Mouse (Mus musculus): Measurements from ENCODE around the gene Nbl1.

Nbl1 gene

GRCm38 (mm10) chr4:139064831-139065230 is 28.0 kb downstream of the Nbl1 start:
- H3K36me3 ChIP-seq (ENCODE audit: control insufficient read depth, insufficient read depth, low read length, poor library complexity, severe bottlenecking): 0 out of 2 replicates have a peak, but pooled peaks cover under 1% of the 10 kb centered on the region
- DNase-seq (ENCODE audit: low read depth, low spot score): no peak
- H3K27me3 ChIP-seq (ENCODE audit: control insufficient read depth, insufficient read depth, low read length, poor library complexity, severe bottlenecking): no peaks in the 10 kb centered on the region

DNA sequence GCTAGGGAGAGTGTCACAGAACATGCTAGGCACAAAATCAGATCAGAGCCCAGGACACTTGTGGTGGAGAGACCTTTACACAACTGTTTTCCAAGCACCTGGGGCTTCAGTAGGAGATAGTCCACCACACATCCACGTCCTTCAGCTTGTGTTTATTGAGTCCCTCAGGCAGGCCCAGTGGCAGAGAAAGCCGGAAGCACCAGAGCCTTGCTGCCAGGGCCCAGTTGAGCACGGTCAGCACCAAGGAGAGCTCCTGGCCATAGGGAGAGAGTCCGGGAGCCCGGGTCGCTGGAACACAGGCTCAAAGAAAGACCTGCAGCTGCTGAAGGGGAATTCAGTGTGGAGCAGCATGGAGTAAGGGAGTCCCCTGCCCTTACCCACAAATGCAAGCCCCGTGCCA is 33.2 kb downstream of the Nbl1 start:
- Histone ChIP-seq H3K36me3 (ENCODE audit: control insufficient read depth, insufficient read depth, low read length, poor library complexity, severe bottlenecking) (peaks cover 1% of the 10 kb centered on the region; the same call in 1 of the 2 replicates), H3K27me3 (ENCODE audit: control insufficient read depth, insufficient read depth, low read length, poor library complexity, severe bottlenecking) (no peaks in the 10 kb centered on the region)
- no peak for DNase-seq (ENCODE audit: low read depth, low spot score)

DNA sequence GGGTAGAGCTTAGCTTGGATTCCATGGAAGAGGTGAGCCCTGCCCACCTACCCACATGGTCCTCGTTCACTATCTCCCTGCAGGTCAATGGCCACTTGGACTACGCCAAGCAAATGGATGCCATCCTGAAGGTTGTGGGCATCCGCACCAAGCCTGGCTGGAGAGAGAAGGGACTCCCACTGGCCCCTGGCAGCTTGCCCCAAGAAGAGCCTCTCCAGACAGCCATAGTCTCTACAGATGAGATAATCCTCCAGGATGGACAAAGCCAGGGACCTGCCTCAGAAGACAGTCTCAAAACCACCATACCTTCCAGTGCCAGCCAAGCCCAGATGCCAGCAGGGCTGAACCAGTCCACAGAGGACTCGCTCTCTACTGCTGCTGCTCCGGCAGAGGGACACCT is 34.8 kb downstream of the Nbl1 start:
- DNase-seq (ENCODE audit: low read depth, low spot score): no peak
- Histone ChIP-seq H3K36me3 (ENCODE audit: control insufficient read depth, insufficient read depth, low read length, poor library complexity, severe bottlenecking) (peaks cover 1% of the 10 kb centered on the region; the same call in 1 of the 2 replicates), H3K27me3 (ENCODE audit: control insufficient read depth, insufficient read depth, low read length, poor library complexity, severe bottlenecking) (no peaks in the 10 kb centered on the region)

GRCm38 (mm10) chr4:139057291-139057690 is 35.5 kb downstream of the Nbl1 start:
- no peak for DNase-seq (ENCODE audit: low read depth, low spot score)
- H3K27me3 ChIP-seq (ENCODE audit: control insufficient read depth, insufficient read depth, low read length, poor library complexity, severe bottlenecking): no peaks in the 10 kb centered on the region

DNA sequence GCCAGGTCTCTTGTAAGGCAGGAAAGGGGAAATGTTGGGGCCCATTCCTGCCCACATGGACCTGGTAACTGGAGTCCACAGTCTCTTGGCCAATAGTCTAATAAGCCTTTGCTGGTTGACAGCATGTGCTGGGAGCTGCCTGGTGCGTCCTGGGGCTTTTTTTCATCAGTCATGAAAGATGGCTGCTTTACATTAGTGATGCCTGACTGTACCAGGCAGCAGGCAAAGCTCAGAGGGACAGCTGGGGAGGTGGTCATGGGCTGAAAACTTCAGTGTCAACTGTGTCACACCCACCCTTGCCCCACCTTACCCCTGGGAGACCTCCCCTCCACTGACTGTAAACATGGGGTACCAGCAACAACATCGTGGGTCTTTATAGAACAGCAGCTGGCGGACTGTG is 37.0 kb downstream of the Nbl1 start:
- Histone ChIP-seq H3K36me3 (ENCODE audit: control insufficient read depth, insufficient read depth, low read length, poor library complexity, severe bottlenecking) (peaks cover 1% of the 10 kb centered on the region; the same call in 1 of the 2 replicates), H3K27me3 (ENCODE audit: control insufficient read depth, insufficient read depth, low read length, poor library complexity, severe bottlenecking) (no peaks in the 10 kb centered on the region)
- no peak for DNase-seq (ENCODE audit: low read depth, low spot score)

More at GRCm38 (mm10) chr4:139057291-139057690, 35.5 kb downstream of the Nbl1 start:
- H3K36me3 ChIP-seq (ENCODE audit: control insufficient read depth, insufficient read depth, low read length, poor library complexity, severe bottlenecking): peaks cover 1% of the 10 kb centered on the region; the same call in 1 of the 2 replicates

DNA sequence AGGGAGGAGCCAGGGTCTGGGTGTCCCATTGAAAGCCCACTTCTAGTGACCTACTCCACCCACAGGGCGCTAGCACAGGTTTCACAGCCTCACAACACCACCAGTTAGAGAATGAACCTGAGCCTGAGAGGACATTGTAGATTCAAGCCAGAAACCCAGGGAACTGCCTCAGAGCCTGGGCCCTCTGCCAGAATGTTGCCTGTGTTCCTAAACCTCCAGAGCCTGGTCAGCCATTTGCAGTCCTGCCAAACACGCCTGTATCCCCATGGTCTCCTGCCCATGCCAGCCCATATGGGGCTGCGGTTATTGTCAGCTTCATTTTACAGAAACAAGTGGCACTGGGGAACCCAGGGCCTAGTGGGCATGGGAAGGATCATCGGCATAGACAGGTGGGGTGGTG is 37.5 kb downstream of the Nbl1 start:
- peaks cover 1% of the 10 kb centered on the region; the same call in 1 of the 2 replicates for H3K36me3 ChIP-seq (ENCODE audit: control insufficient read depth, insufficient read depth, low read length, poor library complexity, severe bottlenecking)
- no peaks in the 10 kb centered on the region for H3K27me3 ChIP-seq (ENCODE audit: control insufficient read depth, insufficient read depth, low read length, poor library complexity, severe bottlenecking)
- no peak for DNase-seq (ENCODE audit: low read depth, low spot score)

DNA sequence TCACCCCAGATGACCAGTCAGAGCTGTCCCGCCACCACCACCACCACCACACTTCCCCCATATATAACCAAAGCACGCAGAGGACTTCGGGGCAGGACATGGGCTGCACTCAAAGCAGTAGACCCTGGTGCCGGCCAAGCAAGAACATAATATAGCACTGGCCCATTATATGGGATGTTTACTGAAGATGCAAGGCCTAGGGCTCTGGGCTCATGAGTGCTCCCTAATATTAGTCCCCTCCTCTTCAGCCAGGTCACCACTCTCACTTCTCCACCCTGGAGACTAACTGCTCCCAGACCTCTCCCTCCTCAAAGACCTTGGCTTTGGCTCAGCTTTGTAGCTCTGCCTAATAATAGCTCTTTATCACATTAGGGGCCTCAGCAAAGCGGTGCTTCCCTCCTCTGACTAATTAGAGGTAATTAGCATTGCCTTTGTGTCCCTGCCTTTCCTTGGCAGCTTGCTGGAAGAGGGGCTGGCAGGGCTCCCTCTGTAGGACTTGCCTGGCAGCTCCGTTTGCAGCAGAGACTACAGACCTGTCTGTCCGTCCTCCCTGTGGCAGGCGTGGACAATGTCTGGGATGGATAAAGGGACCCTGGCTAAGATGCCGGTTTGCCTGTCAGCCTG is 38.4 kb downstream of the Nbl1 start:
- Histone ChIP-seq H3K27me3 (ENCODE audit: control insufficient read depth, insufficient read depth, low read length, poor library complexity, severe bottlenecking) (no peaks in the 10 kb centered on the region), H3K36me3 (ENCODE audit: control insufficient read depth, insufficient read depth, low read length, poor library complexity, severe bottlenecking) (no peaks in the 10 kb centered on the region; the same call in 1 of the 2 replicates)
- no peak for DNase-seq (ENCODE audit: low read depth, low spot score)

DNA sequence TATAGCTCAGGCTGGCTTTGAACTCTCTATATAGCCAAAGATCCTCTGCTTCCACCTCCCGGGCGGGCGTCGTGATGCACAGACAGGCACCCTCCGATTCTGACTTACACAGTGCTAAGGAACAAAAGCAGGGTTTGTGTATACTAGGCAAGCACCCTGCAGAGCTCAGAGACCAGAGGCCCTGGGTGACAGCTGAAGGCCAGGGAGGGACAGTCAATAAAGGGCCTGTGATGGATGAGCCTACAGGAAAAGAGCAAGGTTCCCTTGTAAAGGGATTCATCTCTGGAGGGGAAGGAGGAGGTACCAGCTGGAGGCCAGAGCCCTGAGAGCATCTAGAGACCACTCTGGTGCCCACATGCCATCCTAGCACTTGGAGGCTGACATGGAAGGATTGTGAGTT is 39.4 kb downstream of the Nbl1 start:
- Histone ChIP-seq H3K27me3 (ENCODE audit: control insufficient read depth, insufficient read depth, low read length, poor library complexity, severe bottlenecking) (no peaks in the 10 kb centered on the region), H3K36me3 (ENCODE audit: control insufficient read depth, insufficient read depth, low read length, poor library complexity, severe bottlenecking) (no peaks in the 10 kb centered on the region; the same call in 1 of the 2 replicates)
- DNase-seq (ENCODE audit: low read depth, low spot score): no peak

DNA sequence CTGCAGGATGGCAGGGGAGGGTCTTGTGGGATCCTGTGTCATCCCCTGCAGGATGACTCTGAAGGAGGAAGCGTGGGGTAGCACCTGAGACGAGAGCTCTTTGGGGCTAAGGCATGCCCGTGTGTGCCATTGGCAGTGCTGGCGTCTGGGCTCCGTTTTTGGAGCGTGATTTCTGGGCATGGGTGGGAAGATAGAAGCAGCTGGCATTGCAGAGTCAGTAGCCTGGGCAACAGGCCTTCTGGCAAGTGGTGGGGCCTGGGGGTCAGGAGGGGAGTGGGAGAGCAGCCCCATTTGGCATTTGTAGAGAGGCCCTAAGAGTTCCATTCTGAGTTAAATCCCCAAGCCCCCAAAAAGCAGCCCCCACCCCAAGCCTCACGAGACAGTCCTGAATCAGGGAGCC is 40.0 kb downstream of the Nbl1 start:
- Histone ChIP-seq H3K27me3 (ENCODE audit: control insufficient read depth, insufficient read depth, low read length, poor library complexity, severe bottlenecking) (no peaks in the 10 kb centered on the region), H3K36me3 (ENCODE audit: control insufficient read depth, insufficient read depth, low read length, poor library complexity, severe bottlenecking) (no peaks in the 10 kb centered on the region; the same call in 1 of the 2 replicates)
- DNase-seq (ENCODE audit: low read depth, low spot score): no peak

- Histone ChIP-seq H3K36me3 (ENCODE audit: control insufficient read depth, insufficient read depth, low read length, poor library complexity, severe bottlenecking) (no peaks in the 10 kb centered on the region), H3K27me3 (ENCODE audit: control insufficient read depth, insufficient read depth, low read length, poor library complexity, severe bottlenecking) (no peaks in the 10 kb centered on the region)
- DNase-seq (ENCODE audit: low read depth, low spot score): no peak
Observed at GRCm38 (mm10) chr4:139048518-139048917, 44.3 kb downstream of the Nbl1 start.

- Histone ChIP-seq H3K36me3 (ENCODE audit: control insufficient read depth, insufficient read depth, low read length, poor library complexity, severe bottlenecking) (peaks cover 1% of the 10 kb centered on the region; the same call in 1 of the 2 replicates), H3K27me3 (ENCODE audit: control insufficient read depth, insufficient read depth, low read length, poor library complexity, severe bottlenecking) (no peaks in the 10 kb centered on the region)
- no peak for DNase-seq (ENCODE audit: low read depth, low spot score)
Observed at GRCm38 (mm10) chr4:139046354-139046753, 46.4 kb downstream of the Nbl1 start.

DNA sequence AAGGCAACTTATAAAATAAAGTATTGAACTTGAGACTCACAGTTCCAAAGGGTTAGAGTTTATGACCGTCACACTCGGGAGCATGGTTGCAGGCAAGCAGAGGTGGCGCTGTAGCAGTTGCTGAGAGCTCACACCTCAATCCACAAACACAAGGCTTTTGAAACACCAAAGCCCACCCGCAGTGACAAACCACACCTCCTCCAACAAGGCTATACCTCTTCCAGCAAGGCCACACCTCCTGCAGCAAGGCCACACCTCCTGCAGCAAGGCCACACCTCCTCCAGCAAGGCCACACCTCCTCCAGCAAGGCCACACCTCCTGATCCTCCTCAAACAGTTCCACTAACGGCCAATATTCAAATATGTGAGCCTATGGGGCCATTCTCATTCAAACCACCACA is 48.2 kb downstream of the Nbl1 start:
- peaks cover 1% of the 10 kb centered on the region; the same call in 1 of the 2 replicates for H3K36me3 ChIP-seq (ENCODE audit: control insufficient read depth, insufficient read depth, low read length, poor library complexity, severe bottlenecking)
- no peaks in the 10 kb centered on the region for H3K27me3 ChIP-seq (ENCODE audit: control insufficient read depth, insufficient read depth, low read length, poor library complexity, severe bottlenecking)
- DNase-seq (ENCODE audit: low read depth, low spot score): no peak

DNA sequence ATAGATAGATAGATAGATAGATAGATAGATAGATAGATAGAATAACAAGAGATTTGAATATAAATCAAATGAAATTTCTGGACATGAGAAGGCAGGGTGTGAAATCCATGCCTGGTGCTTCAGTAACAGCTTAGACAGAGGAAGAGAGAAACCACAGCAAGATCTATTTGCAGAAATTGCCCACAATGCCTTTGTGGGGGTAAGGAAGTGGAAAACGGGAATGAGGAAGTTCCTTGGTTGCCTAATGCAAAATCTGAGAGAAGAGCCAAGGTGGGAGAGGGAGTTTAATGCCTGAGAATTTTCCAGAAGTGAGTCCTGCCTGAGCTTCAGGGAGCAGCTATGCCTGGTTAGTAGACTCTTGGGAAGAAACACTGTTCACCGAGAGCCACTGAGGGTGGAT is 49.2 kb downstream of the Nbl1 start:
- Histone ChIP-seq H3K36me3 (ENCODE audit: control insufficient read depth, insufficient read depth, low read length, poor library complexity, severe bottlenecking) (peaks cover 1% of the 10 kb centered on the region; the same call in 1 of the 2 replicates), H3K27me3 (ENCODE audit: control insufficient read depth, insufficient read depth, low read length, poor library complexity, severe bottlenecking) (no peaks in the 10 kb centered on the region)
- DNase-seq (ENCODE audit: low read depth, low spot score): no peak

GRCm38 (mm10) chr4:139042611-139043010 is 50.2 kb downstream of the Nbl1 start:
- no peak for DNase-seq (ENCODE audit: low read depth, low spot score)
- Histone ChIP-seq H3K27me3 (ENCODE audit: control insufficient read depth, insufficient read depth, low read length, poor library complexity, severe bottlenecking) (no peaks in the 10 kb centered on the region), H3K36me3 (ENCODE audit: control insufficient read depth, insufficient read depth, low read length, poor library complexity, severe bottlenecking) (peaks cover 1% of the 10 kb centered on the region)

DNA sequence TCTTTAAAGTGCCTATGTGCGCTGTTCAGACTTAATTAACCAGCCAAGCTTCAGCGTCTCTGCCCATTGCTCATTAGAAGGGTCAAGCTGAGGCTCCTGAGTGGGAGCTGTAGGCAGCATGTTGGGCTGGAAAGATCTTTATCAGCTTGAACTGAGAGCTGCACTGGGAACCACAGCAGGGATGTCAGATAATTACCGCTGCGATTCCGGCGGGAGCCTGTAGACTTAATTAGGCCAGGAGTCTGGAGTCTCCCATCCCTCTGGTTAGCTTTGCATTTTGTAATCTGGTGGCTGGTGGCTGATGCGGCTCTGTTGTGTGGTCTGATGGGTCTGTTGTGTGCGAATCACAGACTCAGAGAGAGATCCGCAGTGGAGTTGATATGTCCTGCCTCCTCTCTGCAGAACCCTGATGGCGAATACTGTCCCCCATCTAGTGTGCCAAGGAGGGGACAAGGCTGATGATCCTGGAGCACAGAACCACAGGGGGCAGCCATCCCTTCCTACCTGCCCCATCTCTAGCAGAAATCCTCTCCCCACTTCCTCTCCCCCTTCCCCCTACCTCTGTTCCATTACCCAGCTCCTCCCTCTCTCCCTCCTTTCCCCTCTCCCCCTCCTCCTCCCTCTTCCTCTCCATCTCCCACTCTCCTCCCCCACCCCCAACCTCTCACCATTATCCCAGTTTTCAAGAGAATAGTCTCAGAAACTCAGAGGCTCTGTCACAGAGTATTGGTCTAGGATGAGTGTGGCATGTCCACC is 52.5 kb downstream of the Nbl1 start:
- Histone ChIP-seq H3K27me3 (ENCODE audit: control insufficient read depth, insufficient read depth, low read length, poor library complexity, severe bottlenecking) (no peaks in the 10 kb centered on the region), H3K36me3 (ENCODE audit: control insufficient read depth, insufficient read depth, low read length, poor library complexity, severe bottlenecking) (peaks cover 3% of the 10 kb centered on the region)
- no peak for DNase-seq (ENCODE audit: low read depth, low spot score)
